Mouse (Mus musculus): ENCODE results near the gene Zfp961.
"Not testable (repeated sequence)": the region's sequence is repeated elsewhere in the genome, so short reads cannot be mapped to it uniquely, and the experiment has no call there.

The Zfp961 gene

GRCm38 (mm10) chr8:71961796-71962195 is 11.0 kb downstream of the Zfp961 start:
- no peak for DNase-seq (ENCODE audit: low spot score in 2 of 2)

GRCm38 (mm10) chr8:71964051-71964450 is 13.2 kb downstream of the Zfp961 start:
- no peak for DNase-seq (ENCODE audit: low spot score in 2 of 2)

- no peak for DNase-seq (ENCODE audit: low spot score in 2 of 2)
These were observed 14.3 kb downstream of the Zfp961 start for GRCm38 (mm10) chr8:71965166-71965565.

- no peak for DNase-seq (ENCODE audit: low spot score in 2 of 2)
These were observed 15.6 kb downstream of the Zfp961 start for GRCm38 (mm10) chr8:71966411-71966810.

- DNase-seq (ENCODE audit: low spot score in 2 of 2): no peak
These were observed 16.4 kb downstream of the Zfp961 start for GRCm38 (mm10) chr8:71967261-71967660.

- no peak for DNase-seq (ENCODE audit: low spot score in 2 of 2)
These were observed 17.3 kb downstream of the Zfp961 start for GRCm38 (mm10) chr8:71968100-71968499.

GRCm38 (mm10) chr8:71968636-71969035 is 17.8 kb downstream of the Zfp961 start:
- DNase-seq (ENCODE audit: low spot score in 2 of 2): no peak

GRCm38 (mm10) chr8:71971945-71972344 is 21.1 kb downstream of the Zfp961 start:
- DNase-seq (ENCODE audit: low spot score in 2 of 2): no peak

- DNase-seq (ENCODE audit: low spot score in 2 of 2): no peak
These were observed 23.4 kb downstream of the Zfp961 start for GRCm38 (mm10) chr8:71974211-71974610.

GRCm38 (mm10) chr8:71981032-71981431 is 30.2 kb downstream of the Zfp961 start:
- DNase-seq (ENCODE audit: low spot score in 2 of 2): no peak

- no peak for DNase-seq (ENCODE audit: low spot score in 2 of 2)
These were observed 30.6 kb downstream of the Zfp961 start for GRCm38 (mm10) chr8:71981456-71981855.

GRCm38 (mm10) chr8:71984601-71985000 is 33.8 kb downstream of the Zfp961 start:
- DNase-seq (ENCODE audit: low spot score in 2 of 2): no peak

- peak; percentile 29 to 66 for DNase-seq (ENCODE audit: low spot score in 2 of 2)
These were observed 37.5 kb downstream of the Zfp961 start for GRCm38 (mm10) chr8:71988110-71988866.

- DNase-seq (ENCODE audit: low spot score in 2 of 2): no peak
These were observed 38.2 kb downstream of the Zfp961 start for GRCm38 (mm10) chr8:71988867-71989599.

- DNase-seq (ENCODE audit: low spot score in 2 of 2): no peak
These were observed 48.6 kb downstream of the Zfp961 start for GRCm38 (mm10) chr8:71999434-71999833.

GRCm38 (mm10) chr8:72000223-72000622 is 49.4 kb downstream of the Zfp961 start:
- no peak for DNase-seq (ENCODE audit: low spot score in 2 of 2)

GRCm38 (mm10) chr8:72002942-72003341 is 52.1 kb downstream of the Zfp961 start:
- no peak for DNase-seq (ENCODE audit: low spot score in 2 of 2)

GRCm38 (mm10) chr8:72005912-72006311 is 55.1 kb downstream of the Zfp961 start:
- DNase-seq (ENCODE audit: low spot score in 2 of 2): no peak

GRCm38 (mm10) chr8:72006763-72007162 is 55.9 kb downstream of the Zfp961 start:
- DNase-seq (ENCODE audit: low spot score in 2 of 2): no peak

GRCm38 (mm10) chr8:72008134-72008641 is 57.4 kb downstream of the Zfp961 start:
- DNase-seq (ENCODE audit: low spot score in 2 of 2): peak; percentile 45 to 49

- peak; percentile 49 to 76 for DNase-seq (ENCODE audit: low spot score in 2 of 2)
These were observed 58.6 kb downstream of the Zfp961 start, which contains the start of gene Cyp4f18 for GRCm38 (mm10) chr8:72009473-72009872. Cyp4f18 (minus strand) TSS chr8:72009626.

- DNase-seq (ENCODE audit: low spot score in 2 of 2): not testable (repeated sequence)
These were observed 62.8 kb downstream of the Zfp961 start for GRCm38 (mm10) chr8:72013506-72014228.

All from spleen, postnatal 10 days (tissue).